Mouse (Mus musculus) lung, postnatal 0 days (tissue): Measurements from ENCODE around the gene Sstr4.

Source experiments
- CTCF ChIP-seq: IDR thresholded peaks from 2 replicates; pipeline ENCODE4 v1.5.1; 2016; ENCODE audit warnings: antibody characterized with exemption, mild to moderate bottlenecking
- EP300 ChIP-seq: IDR thresholded peaks from 2 replicates; pipeline ENCODE4 v1.6.1; 2016; ENCODE audit warnings: antibody characterized with exemption, mild to moderate bottlenecking, control low read depth

- no peak for TF ChIP-seq CTCF
- no peak for TF ChIP-seq EP300
Measured at GRCm38 (mm10) chr2:148442710-148443109, 47.6 kb downstream of the Sstr4 start.
